Mouse (Mus musculus) ES-E14 (cell line): ENCODE measurements at regions not wholly inside any gene's neighbourhood (a gene's known extent, or its start where the extent isn't known, plus 50 kb on each side); places are given as distances from the start of the nearest gene placed in this dataset.

Source experiments
- DNase-seq: peaks from one replicate; pipeline ENCODE4 v3.0.0-alpha.2; 2013; ENCODE audit warnings: low read depth, low spot score
- H3K27ac ChIP-seq: 2 replicates; pipeline ENCODE4 v1.5.1; 2012; ENCODE audit warnings: low read depth, mild to moderate bottlenecking, low read length, moderate library complexity, mixed read lengths; ENCODE audit not compliant: poor library complexity, insufficient read depth, severe bottlenecking
- H3K36me3 ChIP-seq: 2 replicates; pipeline ENCODE4 v1.6.1; 2012; ENCODE audit warnings: mild to moderate bottlenecking, low read length, moderate library complexity, mixed read lengths; ENCODE audit not compliant: control insufficient read depth, poor library complexity, insufficient read depth, severe bottlenecking
- H3K4me1 ChIP-seq, 2 experiments: fragments of 150-350 bp in 1 of 2; sonication (generic) in 1 of 2; 2 replicates each; pipeline ENCODE4 v1.6.1; 2012; ENCODE audit warnings: low read length in 2 of 2, mild to moderate bottlenecking in 1 of 2, mixed read lengths in 1 of 2; ENCODE audit not compliant: control insufficient read depth in 2 of 2, insufficient read depth in 2 of 2, poor library complexity in 1 of 2
- H3K4me3 ChIP-seq, 2 experiments: fragments of 150-350 bp in 1 of 2; sonication (generic) in 1 of 2; 2 replicates each; pipeline ENCODE4 v1.5.1; 2012; ENCODE audit warnings: low read length in 2 of 2, low read depth in 1 of 2, mild to moderate bottlenecking in 1 of 2, mixed read lengths in 1 of 2; ENCODE audit not compliant: insufficient read depth in 1 of 2, poor library complexity in 1 of 2, severe bottlenecking in 1 of 2
- H3K9ac ChIP-seq: 2 replicates; pipeline ENCODE4 v1.6.1; 2012; ENCODE audit warnings: low read depth, mild to moderate bottlenecking, low read length, mixed read lengths; ENCODE audit not compliant: poor library complexity, insufficient read depth, severe bottlenecking
- H3K9me3 ChIP-seq: fragments of 150-350 bp; sonication (generic); 2 replicates; pipeline ENCODE4 v1.6.1; 2012; ENCODE audit warnings: low read depth, mild to moderate bottlenecking, low read length; ENCODE audit not compliant: control insufficient read depth, insufficient read depth
- CHD2 ChIP-seq: IDR thresholded peaks from 2 replicates; pipeline ENCODE4 v1.6.1; 2014; ENCODE audit warnings: mild to moderate bottlenecking, low read depth, low read length, inconsistent platforms
- HCFC1 ChIP-seq: IDR thresholded peaks from 2 replicates; pipeline ENCODE4 v1.6.1; 2012; ENCODE audit warnings: low read length, inconsistent platforms, borderline replicate concordance; ENCODE audit not compliant: insufficient read depth
- MAFK ChIP-seq: IDR thresholded peaks from 2 replicates; pipeline ENCODE4 v1.6.1; 2014; ENCODE audit warnings: mild to moderate bottlenecking, low read depth, low read length, inconsistent platforms; ENCODE audit not compliant: insufficient read depth
- ZC3H11A ChIP-seq: IDR thresholded peaks from 2 replicates; pipeline ENCODE4 v1.6.1; 2012; ENCODE audit warnings: low read depth, mild to moderate bottlenecking, inconsistent platforms, low read length, borderline replicate concordance
- ZNF384 ChIP-seq: IDR thresholded peaks from 2 replicates; pipeline ENCODE4 v1.6.1; 2012; ENCODE audit warnings: low read depth, low read length, inconsistent platforms
- in situ Hi-C, 2 experiments: fragments of 600-800 bp; cut with MboI; formaldehyde crosslinking; loops; one replicate each; pipeline ENCODE4 v1.15.1; 2025; ENCODE audit warnings: low sequenced_read_pairs in 2 of 2, inconsistent platforms in 1 of 2; ENCODE audit not compliant: unreplicated experiment in 2 of 2

GRCm38 (mm10) chr3:70097813-70098212 lies 90.4 kb downstream of the Otol1 start:
- H3K9ac ChIP-seq = no peak overlapping the region
- TF ChIP-seq ZC3H11A (no peak), HCFC1 (no peak), ZNF384 (no peak), CHD2 (no peak)
- no peak overlapping the region for H3K27ac ChIP-seq
- H3K4me1 ChIP-seq = no peaks in the 10 kb centered on the region
- no peaks in the 10 kb centered on the region for H3K36me3 ChIP-seq
- H3K9me3 ChIP-seq = no peaks in the 10 kb centered on the region
- DNase-seq = no peak
- no peak overlapping the region for H3K4me3 ChIP-seq
- in situ Hi-C loops = no loop called here

- H3K9me3 ChIP-seq = no peaks in the 10 kb centered on the region
- H3K27ac ChIP-seq = no peak overlapping the region
- H3K4me3 ChIP-seq = no peak overlapping the region
- H3K9ac ChIP-seq = no peak overlapping the region
- no peaks in the 10 kb centered on the region for H3K36me3 ChIP-seq
- TF ChIP-seq MAFK = no peak
- TF ChIP-seq CHD2 = no peak
- no peak for TF ChIP-seq ZNF384
- TF ChIP-seq HCFC1 = no peak
- TF ChIP-seq ZC3H11A = no peak
- no peaks in the 10 kb centered on the region for H3K4me1 ChIP-seq
- no peak for DNase-seq
- in situ Hi-C loops = no loop called here
These were observed 94.7 kb downstream of the Otol1 start for GRCm38 (mm10) chr3:70102091-70102490.

GRCm38 (mm10) chr3:70102593-70103213 lies 95.3 kb downstream of the Otol1 start:
- H3K9ac ChIP-seq = no peak overlapping the region
- in situ Hi-C loops = no loop called here

GRCm38 (mm10) chr3:70103983-70104827 lies 96.8 kb downstream of the Otol1 start:
- no peaks in the 10 kb centered on the region for H3K4me1 ChIP-seq
- in situ Hi-C loops = no loop called here
- TF ChIP-seq ZC3H11A (peak; percentile 67; the same call in 1 of the 2 replicates), ZNF384 (no peak)
- H3K27ac ChIP-seq = no peak overlapping the region
- H3K4me3 ChIP-seq = 0 out of 4 replicates have a peak overlapping the region, but pooled peaks of 1 of the 2 experiments have one; percentile 4
- H3K9me3 ChIP-seq = no peaks in the 10 kb centered on the region
- H3K9ac ChIP-seq = no peak overlapping the region
- peak; percentile 49 for DNase-seq
- H3K36me3 ChIP-seq = no peaks in the 10 kb centered on the region

More at GRCm38 (mm10) chr3:70102593-70103213, 95.3 kb downstream of the Otol1 start:
- Histone ChIP-seq H3K27ac (no peak overlapping the region), H3K4me1 (no peaks in the 10 kb centered on the region), H3K4me3 (no peak overlapping the region), H3K36me3 (no peaks in the 10 kb centered on the region), H3K9me3 (no peaks in the 10 kb centered on the region)
- DNase-seq = no peak
- TF ChIP-seq ZC3H11A (no peak), CHD2 (no peak), ZNF384 (no peak), HCFC1 (no peak), MAFK (no peak)
